ENCODE assay signal across 16 mouse cellular contexts in the genomic region with DNA sequence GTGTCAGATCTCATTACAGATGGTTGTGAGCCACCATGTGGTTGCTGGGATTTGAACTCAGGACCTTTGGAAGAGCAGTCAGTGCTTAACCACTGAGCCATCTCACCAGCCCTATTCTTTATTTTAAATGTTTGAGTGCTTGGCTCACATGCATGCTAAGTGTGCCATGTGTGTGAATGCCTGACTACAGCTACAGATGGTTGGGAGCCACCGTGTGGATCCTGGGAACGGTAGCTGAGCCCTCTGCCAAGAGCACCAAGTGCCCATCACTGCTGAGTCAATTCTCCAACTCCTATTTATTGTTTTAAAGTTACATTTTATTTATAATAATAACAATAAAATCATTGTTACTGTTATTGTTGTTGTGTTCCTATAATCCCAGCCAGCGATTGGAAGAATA. TPM values are rescaled to one million over a fixed set of nuclear protein-coding genes. Genes with fewer than 3 reads are reported as not detected.
DNase-seq lines count a peak whose midpoint lies in the region; ATAC-seq and TF ChIP-seq lines count a peak whose summit lies in the region.
"Had no signal": no experiment of that assay in that cellular context is flagged by ENCODE, and none has a peak within 500 bp of the region (broad histone marks: within the 10 kb centered on the region; RNA-seq: fewer than 3 reads in every experiment).

No protein-coding gene starts in this region.

- no peak overlapping the region for H3K4me3 ChIP-seq in forebrain, embryonic 14.5 days (ENCODE audit: low read depth, low read length)
- no peak overlapping the region for H3K4me3 ChIP-seq in forebrain, embryonic 13.5 days
- no peak overlapping the region for H3K4me3 ChIP-seq in thymus, adult 2 months (ENCODE audit: control insufficient read depth, insufficient read depth, low read length)
- H3K4me3 ChIP-seq: embryonic facial prominence, embryonic 10.5 days; embryonic facial prominence, embryonic 12.5 days; forebrain, embryonic 12.5 days had no signal

- H3K9ac ChIP-seq in forebrain, embryonic 14.5 days (ENCODE audit: low read length), result no peak overlapping the region
- H3K9ac ChIP-seq in forebrain, embryonic 13.5 days, result no peak overlapping the region
- H3K9ac ChIP-seq: embryonic facial prominence, embryonic 12.5 days; forebrain, embryonic 12.5 days; forebrain, postnatal 0 days had no signal

- 74% methylated on average over 3 of the region's 3 CpGs for WGBS in forebrain, embryonic 14.5 days
- 66% methylated on average over 3 of the region's 3 CpGs for WGBS in forebrain, embryonic 13.5 days
- WGBS in thymus, adult 2 months, result 100% methylated on average over 3 of the region's 3 CpGs

- no peak for TF ChIP-seq POLR2A in thymus, adult 2 months (IDR thresholded peaks at IDR 0.05; ENCODE audit: control insufficient read depth, extremely low read depth, insufficient read depth, low read length, poor library complexity)

- H3K36me3 ChIP-seq in forebrain, embryonic 14.5 days (ENCODE audit: control insufficient read depth, insufficient read depth, low read length), result no peaks in the 10 kb centered on the region
- no peaks in the 10 kb centered on the region for H3K36me3 ChIP-seq in forebrain, embryonic 13.5 days (ENCODE audit: poor library complexity, severe bottlenecking)
- H3K36me3 ChIP-seq in thymus, adult 2 months (ENCODE audit: control insufficient read depth, insufficient read depth, low read length), result no peaks in the 10 kb centered on the region
- H3K36me3 ChIP-seq: embryonic facial prominence, embryonic 10.5 days; embryonic facial prominence, embryonic 12.5 days; forebrain, embryonic 12.5 days had no signal

- no peak overlapping the region for H3K4me2 ChIP-seq in forebrain, embryonic 14.5 days (ENCODE audit: low read length)
- no peak overlapping the region for H3K4me2 ChIP-seq in forebrain, embryonic 13.5 days
- H3K4me2 ChIP-seq: embryonic facial prominence, embryonic 12.5 days; forebrain, embryonic 12.5 days had no signal

- peak; percentile 29 for DNase-seq in forebrain, embryonic 14.5 days (ENCODE audit: low spot score)
- DNase-seq in thymus, adult 2 months, result no peak
- no peak for DNase-seq in thymus, adult 18-20 months
- no peak for DNase-seq in spleen, postnatal 10 days (ENCODE audit: low spot score in 2 of 2)
- DNase-seq: adrenal gland, adult 2 months; adrenal gland, postnatal 10 days; adrenal gland, postnatal 25 days; cerebellum, adult 11-12 months; cerebellum, adult 2 months; cerebellum, adult 9-11 months; cerebellum, postnatal 25 days; forebrain, postnatal 0 days had no signal

- no peaks in the 10 kb centered on the region for H3K9me3 ChIP-seq in forebrain, embryonic 14.5 days (replicated peaks; ENCODE audit: control insufficient read depth, low read length)
- no peaks in the 10 kb centered on the region for H3K9me3 ChIP-seq in forebrain, embryonic 13.5 days (replicated peaks)
- H3K9me3 ChIP-seq: embryonic facial prominence, embryonic 10.5 days; embryonic facial prominence, embryonic 12.5 days; forebrain, embryonic 12.5 days had no signal

- H3K4me1 ChIP-seq in forebrain, embryonic 14.5 days (ENCODE audit: control insufficient read depth, insufficient read depth, low read length), result 0 out of 2 replicates have a peak, but pooled peaks cover 2% of the 10 kb centered on the region
- peaks cover 4% of the 10 kb centered on the region; the same call in 1 of the 2 replicates for H3K4me1 ChIP-seq in forebrain, embryonic 13.5 days
- H3K4me1 ChIP-seq in thymus, adult 2 months (replicated peaks; ENCODE audit: control insufficient read depth, insufficient read depth, low read length), result peaks cover 37% of the 10 kb centered on the region
- H3K4me1 ChIP-seq: embryonic facial prominence, embryonic 12.5 days had no signal

- TF ChIP-seq CTCF in thymus, adult 2 months (IDR thresholded peaks at IDR 0.05; ENCODE audit: borderline replicate concordance, control insufficient read depth, extremely low read depth, insufficient read depth, low read length, poor library complexity), result no peak

- no peak overlapping the region for H3K27ac ChIP-seq in forebrain, embryonic 14.5 days (ENCODE audit: low read depth, low read length)
- H3K27ac ChIP-seq in forebrain, embryonic 13.5 days, result no peak overlapping the region
- peak overlapping the region; percentile 47; the same call in 1 of the 2 replicates for H3K27ac ChIP-seq in thymus, adult 2 months (ENCODE audit: control insufficient read depth, insufficient read depth, low read length)
- H3K27ac ChIP-seq: embryonic facial prominence, embryonic 10.5 days; embryonic facial prominence, embryonic 12.5 days; forebrain, embryonic 12.5 days had no signal

- H3K27me3 ChIP-seq in forebrain, embryonic 14.5 days (replicated peaks; ENCODE audit: control insufficient read depth, insufficient read depth, low read length), result no peaks in the 10 kb centered on the region
- H3K27me3 ChIP-seq in forebrain, embryonic 13.5 days, result no peaks in the 10 kb centered on the region
- H3K27me3 ChIP-seq in thymus, adult 2 months (ENCODE audit: control insufficient read depth, insufficient read depth, low read length), result no peaks in the 10 kb centered on the region
- H3K27me3 ChIP-seq: embryonic facial prominence, embryonic 12.5 days; forebrain, embryonic 12.5 days had no signal

- no peak for ATAC-seq in forebrain, embryonic 14.5 days
- ATAC-seq in forebrain, embryonic 13.5 days, result no peak
- ATAC-seq: forebrain, postnatal 0 days had no signal

RNA-seq across cellular contexts. Expression of a gene that starts 23.5 kb away (rescaled TPM):
- 21.8 and 22.1 TPM in 2 replicates for polyA plus RNA-seq in forebrain, embryonic 14.5 days (2014; fragmentation: Nextera tagmentation; extraction: Ambion mirVana)
- polyA plus RNA-seq in forebrain, embryonic 13.5 days (2015; fragmentation: Nextera tagmentation; extraction: Ambion mirVana), result 24.2 and 25.2 TPM in 2 replicates
- 20.7 and 28.1 TPM in 2 replicates for polyA plus RNA-seq in thymus, adult 2 months (2012; rRNA removed)
